Mouse (Mus musculus): ENCODE results near the gene Fbxo46.

GRCm38 (mm10) chr7:19085495-19085894 is 34.2 kb upstream of the Fbxo46 start:
- TF ChIP-seq CTCF (IDR thresholded peaks at IDR 0.05; ENCODE audit: low read depth) (no peak), EP300 (IDR thresholded peaks at IDR 0.05; ENCODE audit: low read depth) (no peak)
